Mouse (Mus musculus) ovary, postnatal 10 days (tissue): Measurements from ENCODE around the gene Tex13c2.
A peak's percentile ranks its signal among the peaks of the same experiment; 100 is the strongest.

Experiments used
- DNase-seq: peaks from one replicate; pipeline ENCODE4 v3.0.0; 2022; ENCODE audit warnings: low spot score

Gene Tex13c2

DNA sequence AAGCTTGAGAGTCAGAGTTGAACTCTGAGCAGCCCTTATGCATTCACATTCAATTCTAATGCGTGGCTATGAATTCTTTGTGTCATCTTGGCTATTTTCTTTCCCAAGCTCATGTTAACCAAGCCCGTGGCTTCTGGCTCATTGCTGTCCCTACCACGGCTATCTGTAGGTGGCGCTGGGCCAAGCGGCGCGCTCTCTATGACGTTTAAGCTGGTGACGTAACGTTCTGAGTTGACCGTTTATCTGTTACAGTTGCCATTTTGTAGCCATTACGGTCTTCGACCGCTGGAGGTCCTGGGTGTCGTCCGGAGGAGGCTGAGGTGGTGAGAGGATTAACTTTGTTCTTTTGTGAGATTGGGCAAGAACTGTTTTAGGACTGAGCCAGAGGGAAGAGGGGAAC is at the start of gene Tex13c2:
TSS of gene Tex13c2 (plus strand) at position 246 of the 400 bp plus-strand sequence.
- no peak for DNase-seq

DNA sequence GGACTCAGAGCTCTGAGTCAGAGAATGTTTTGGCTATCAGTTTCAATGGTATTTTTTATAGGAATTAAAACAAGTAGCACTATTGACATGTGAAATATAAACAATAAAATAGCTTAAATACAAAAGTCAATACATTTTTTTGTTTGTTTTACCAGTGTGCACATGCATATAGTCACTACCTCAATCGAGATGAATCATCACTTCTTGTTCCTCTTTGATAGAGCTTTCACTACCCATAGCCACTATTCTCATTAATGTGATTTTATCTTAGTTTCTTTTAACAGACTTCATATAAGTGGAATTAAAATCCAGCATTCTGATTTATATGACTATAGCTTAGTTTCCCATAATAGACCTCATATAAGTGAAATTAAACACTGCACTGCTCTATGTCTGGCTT is 39.2 kb upstream of the Tex13c2 start:
- DNase-seq: no peak

DNA sequence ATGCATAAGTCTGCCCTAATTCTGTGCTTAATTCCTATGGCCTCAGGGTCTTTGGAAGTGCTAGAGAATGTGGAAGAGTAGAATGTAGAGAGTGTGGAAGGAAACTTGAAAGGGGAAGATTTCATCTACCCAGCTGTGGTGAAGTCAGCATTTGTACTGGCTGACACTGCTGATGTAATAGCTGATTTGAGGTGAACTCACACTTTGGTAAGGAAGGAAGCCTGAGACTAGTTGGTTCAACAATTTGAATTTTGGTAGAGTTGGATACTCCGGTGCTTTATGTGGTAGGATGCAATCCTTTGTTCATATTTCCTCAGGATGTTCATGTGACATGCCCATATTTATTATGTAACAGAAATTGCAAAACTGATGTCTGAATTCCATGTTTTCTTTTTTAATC is 36.5 kb upstream of the Tex13c2 start:
- DNase-seq: no peak

DNA sequence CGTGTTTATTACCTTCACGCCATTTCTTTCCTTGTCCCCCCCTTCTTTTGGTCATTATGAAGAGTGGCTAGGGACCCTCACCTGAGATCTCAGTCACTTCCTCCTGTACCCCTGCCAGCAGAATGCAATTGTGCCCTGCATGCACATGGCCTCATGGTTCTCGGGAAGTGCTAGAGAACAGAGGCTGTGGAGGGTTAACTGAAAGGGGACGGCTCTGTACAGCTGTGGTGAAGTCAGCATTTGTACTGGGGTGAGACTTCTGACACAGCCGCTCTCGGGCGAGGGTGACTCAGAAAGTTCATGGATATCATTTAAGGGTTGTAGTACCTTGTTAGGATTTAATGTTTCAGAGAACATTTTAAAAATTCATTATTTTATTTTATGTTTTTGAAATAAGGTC is 35.0 kb upstream of the Tex13c2 start:
- DNase-seq: no peak

DNA sequence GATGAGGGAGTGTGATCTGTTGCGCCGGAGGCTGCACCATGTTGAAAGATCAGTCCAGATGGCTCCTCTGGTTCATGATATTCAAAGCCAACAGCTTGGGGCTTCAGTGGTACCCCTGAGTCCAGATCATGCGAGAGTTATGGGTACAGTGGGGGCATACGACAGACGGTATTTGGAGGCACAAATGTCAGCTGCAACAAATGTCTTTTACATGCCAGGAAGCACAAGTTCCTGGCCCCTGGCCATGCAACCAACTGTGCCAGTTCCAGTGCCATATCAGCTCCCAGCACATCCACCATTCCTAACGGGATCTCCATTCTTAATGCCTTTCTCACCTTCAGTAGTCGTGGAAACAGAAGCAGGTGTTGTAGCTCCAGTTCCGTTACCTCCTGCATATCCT is 845 bp downstream of the Tex13c2 start:
- DNase-seq: no peak

DNA sequence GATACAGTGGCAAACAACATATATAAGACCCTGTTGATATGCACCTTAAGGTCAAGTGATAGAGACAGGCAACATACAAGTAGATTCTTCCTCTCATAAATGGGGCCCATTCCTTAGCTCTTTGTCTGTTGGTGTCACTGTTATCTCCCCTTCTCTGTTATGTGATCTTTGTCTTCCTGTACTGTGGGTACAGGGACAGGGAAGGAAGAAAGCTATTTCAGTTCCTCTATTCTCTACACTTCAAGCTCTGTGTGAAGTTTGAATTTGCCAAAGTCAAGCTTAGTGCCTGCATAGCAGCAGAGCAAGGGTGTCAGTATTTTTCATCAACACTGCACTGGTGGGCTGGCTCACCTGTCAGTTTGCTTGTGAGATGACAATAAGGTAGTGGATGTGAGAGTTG is 11.0 kb downstream of the Tex13c2 start:
- DNase-seq: no peak

DNA sequence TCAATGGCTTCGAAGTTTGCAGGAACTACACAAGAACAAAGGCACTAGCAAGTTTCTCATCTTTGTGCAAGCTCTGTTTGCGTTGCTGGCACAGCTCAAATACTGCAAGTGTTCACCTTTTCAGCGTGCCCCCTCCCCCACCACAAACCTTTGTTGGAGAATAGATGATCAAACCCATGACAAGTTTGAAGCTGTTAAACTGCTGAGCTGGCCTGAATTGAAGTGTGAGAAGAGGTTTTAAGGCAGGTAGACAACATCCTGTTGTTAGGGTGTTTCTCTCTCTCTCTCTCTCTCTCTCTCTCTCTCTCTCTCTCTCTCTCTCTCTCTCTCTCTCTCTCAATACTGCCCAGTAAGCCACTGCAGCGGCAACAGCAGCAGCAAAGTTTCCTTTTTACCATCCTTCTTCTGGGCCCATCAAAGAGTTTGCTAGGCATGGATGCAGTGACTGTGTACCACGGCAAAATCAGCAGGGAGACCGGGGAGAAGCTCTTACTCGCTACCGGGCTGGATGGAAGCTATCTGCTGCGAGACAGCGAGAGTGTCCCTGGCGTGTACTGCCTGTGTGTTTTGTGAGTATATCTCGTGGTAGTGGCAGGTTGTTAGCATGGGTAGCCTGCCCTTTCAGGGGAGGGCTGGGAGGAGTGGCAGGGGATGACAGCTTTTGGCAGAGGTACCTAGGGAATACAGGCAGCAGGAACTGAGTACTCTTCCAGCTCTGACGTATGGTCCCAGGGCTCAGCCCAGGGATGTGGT is 13.0 kb downstream of the Tex13c2 start, which contains the start of gene Sh2d1a:
TSS of gene Sh2d1a (plus strand) at position 163 of the 753 bp plus-strand sequence.
- no peak for DNase-seq

DNA sequence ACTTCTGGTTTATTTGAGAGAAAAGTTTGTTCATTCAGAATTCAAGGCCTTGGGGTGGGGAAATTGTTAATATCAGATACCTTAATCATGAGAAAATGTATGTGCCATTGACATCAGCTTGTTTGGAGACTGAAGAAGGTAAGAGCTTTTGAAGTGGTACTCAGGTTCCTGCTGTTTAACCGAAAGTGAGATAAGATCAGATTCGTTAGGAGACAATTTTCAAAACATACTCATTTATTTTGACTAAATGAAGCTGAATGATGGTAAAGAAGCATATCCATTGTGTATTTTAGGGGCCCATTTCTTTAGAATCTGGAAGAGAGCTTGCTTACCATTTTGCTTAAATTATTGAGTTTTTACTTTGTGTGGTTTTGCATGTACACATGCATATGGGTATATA is 21.6 kb downstream of the Tex13c2 start:
- no peak for DNase-seq

DNA sequence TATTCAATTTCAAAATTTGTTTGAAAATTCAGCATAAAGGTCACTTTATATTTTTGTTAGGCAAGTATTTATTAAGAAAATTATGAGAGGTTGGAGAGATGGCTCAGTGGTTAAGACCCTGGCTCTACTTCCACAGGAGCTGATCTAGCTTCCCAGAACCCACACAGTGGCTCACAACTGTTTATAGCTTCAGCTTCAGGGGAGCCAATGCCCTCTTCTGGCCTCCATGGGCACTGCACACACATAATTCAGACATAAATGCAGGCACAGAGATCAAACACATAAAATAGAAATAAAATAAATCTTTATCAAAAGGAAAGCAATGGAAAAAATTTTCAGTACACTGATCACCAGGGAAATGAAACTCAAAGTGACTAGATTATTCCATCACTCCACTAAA is 23.1 kb downstream of the Tex13c2 start:
- DNase-seq: no peak

DNA sequence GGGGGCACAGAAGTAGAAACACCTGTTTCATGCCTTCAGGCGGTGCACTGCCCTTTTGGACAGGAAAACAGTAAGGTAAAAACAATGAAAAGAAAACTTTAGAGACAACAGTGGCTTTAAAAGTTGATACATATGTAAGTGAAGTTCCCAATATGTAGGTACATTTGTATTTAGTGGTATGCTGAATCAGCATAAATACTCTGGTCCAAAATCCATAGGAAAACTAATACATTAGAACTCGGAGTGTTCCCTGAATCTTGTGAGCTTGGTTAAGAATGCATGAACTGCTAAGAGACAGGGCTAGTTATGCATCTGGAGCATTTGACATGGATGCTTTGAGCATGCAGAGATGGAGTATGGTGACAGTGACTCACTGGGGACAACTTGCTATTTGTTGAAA is 33.4 kb downstream of the Tex13c2 start:
- DNase-seq: no peak

DNA sequence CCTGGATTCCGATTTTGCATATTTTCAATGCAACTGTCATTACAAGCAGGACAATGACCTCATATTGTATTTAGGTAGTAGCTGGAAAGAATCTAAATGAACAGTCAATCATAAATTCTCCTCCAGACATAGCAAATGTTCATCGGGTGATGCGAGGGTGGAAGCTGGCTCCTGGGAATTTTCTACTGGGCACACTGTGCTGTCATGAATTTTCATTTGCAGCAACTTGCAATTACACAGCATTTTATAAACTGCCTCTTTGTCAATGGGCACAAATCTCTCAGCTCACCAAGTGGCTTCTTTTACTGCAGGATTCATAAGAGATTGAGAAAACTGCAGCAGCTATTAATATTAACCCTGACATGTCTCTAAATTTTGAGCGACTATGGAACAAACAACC is 41.2 kb downstream of the Tex13c2 start:
- no peak for DNase-seq

DNA sequence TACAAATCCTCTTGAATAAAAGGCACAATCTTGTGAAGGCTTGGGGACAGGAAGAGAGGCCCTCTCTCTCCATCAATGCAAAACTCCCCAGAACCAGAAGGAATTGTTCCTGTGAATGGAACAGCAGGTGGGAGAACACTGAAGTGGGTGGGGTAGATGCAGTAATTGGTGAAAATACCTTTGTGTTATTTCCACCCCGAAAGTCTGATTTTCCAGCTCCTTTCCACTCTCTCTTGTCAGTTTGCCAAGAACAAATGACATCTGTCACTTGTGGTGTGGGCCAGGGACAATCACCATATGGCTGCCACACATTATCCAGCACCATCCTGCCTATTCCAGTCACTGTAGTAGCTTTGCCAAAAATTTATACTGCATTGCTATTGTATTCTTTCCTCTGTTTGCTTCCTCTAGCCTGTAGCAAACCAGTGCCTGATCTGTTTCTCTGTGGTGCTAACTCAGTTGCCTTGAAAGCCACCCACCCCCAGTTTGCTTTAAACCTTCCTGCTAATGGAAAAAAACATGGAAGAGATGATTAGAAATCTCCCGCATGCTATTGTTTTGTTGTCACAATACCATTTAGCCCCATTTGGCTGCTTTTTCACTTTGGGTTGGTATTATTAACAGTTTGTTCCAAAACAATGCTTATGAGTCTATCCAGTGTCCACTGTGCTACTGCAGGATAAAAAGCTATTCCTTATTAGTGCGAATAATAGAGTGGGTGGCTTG is 50.7 kb downstream of the Tex13c2 start:
- DNase-seq: no peak

DNA sequence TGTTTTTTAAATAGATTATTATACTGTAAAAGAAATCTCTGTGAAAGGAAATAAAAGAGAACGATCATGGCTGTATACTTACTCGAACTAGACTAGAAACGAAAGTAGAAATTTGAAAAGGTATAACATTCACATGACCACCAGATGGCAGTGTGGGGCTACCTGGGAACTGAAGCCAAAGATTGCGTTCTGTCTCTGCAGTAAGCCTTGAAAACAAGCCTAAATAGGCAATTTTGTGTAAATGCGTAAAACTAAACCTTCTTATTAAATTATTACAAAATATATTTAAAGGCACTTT is 51.2 kb downstream of the Tex13c2 start:
- peak; percentile 10 for DNase-seq
